Comparison of ENCODE assay signal across 18 mouse cellular contexts in genomic region chr10:46298352-46298751, GRCm38 (mm10).
DNase-seq lines count a peak whose midpoint lies in the region; ATAC-seq lines count a peak whose summit lies in the region.
"Had no signal": no experiment of that assay in that cellular context is flagged by ENCODE, and none has a peak within 500 bp of the region (broad histone marks: within the 10 kb centered on the region; RNA-seq: fewer than 3 reads in every experiment).

No protein-coding gene starts in this region.

- H3K4me3 ChIP-seq in forebrain, embryonic 13.5 days = no peak overlapping the region
- no peak overlapping the region for H3K4me3 ChIP-seq in forebrain, embryonic 12.5 days (replicated peaks)
- no peak overlapping the region for H3K4me3 ChIP-seq in midbrain, embryonic 13.5 days (replicated peaks)
- no peak overlapping the region for H3K4me3 ChIP-seq in midbrain, embryonic 10.5 days
- H3K4me3 ChIP-seq: embryonic facial prominence, embryonic 10.5 days; erythroblast, embryonic 14.5 days; intestine, embryonic 15.5 days; kidney, embryonic 15.5 days; layer of hippocampus, adult 2 months; limb, embryonic 15.5 days had no signal

- ATAC-seq in forebrain, embryonic 13.5 days = peak; percentile 58; the same call in 1 of the 2 replicates
- ATAC-seq in forebrain, embryonic 12.5 days (ENCODE audit: low FRiP score) = no peak
- ATAC-seq in midbrain, embryonic 13.5 days = peak; percentile 43; the same call in 1 of the 2 replicates
- ATAC-seq: intestine, embryonic 15.5 days had no signal

- H3K27me3 ChIP-seq in forebrain, embryonic 13.5 days = no peaks in the 10 kb centered on the region
- H3K27me3 ChIP-seq in forebrain, embryonic 12.5 days = no peaks in the 10 kb centered on the region
- no peaks in the 10 kb centered on the region for H3K27me3 ChIP-seq in midbrain, embryonic 13.5 days
- no peaks in the 10 kb centered on the region for H3K27me3 ChIP-seq in midbrain, embryonic 10.5 days (ENCODE audit: low read depth, poor library complexity, severe bottlenecking)
- H3K27me3 ChIP-seq: CH12.LX; intestine, embryonic 15.5 days; kidney, embryonic 15.5 days; limb, embryonic 15.5 days had no signal

- H3K36me3 ChIP-seq in forebrain, embryonic 13.5 days (ENCODE audit: poor library complexity, severe bottlenecking) = no peaks in the 10 kb centered on the region
- no peaks in the 10 kb centered on the region for H3K36me3 ChIP-seq in forebrain, embryonic 12.5 days (replicated peaks)
- H3K36me3 ChIP-seq in midbrain, embryonic 13.5 days = no peaks in the 10 kb centered on the region
- H3K36me3 ChIP-seq in midbrain, embryonic 10.5 days = no peaks in the 10 kb centered on the region
- H3K36me3 ChIP-seq: embryonic facial prominence, embryonic 10.5 days; intestine, embryonic 15.5 days; kidney, embryonic 15.5 days; limb, embryonic 15.5 days had no signal

- no peaks in the 10 kb centered on the region for H3K9me3 ChIP-seq in forebrain, embryonic 13.5 days (replicated peaks)
- H3K9me3 ChIP-seq in forebrain, embryonic 12.5 days = no peaks in the 10 kb centered on the region
- no peaks in the 10 kb centered on the region for H3K9me3 ChIP-seq in midbrain, embryonic 13.5 days
- H3K9me3 ChIP-seq in midbrain, embryonic 10.5 days (replicated peaks) = no peaks in the 10 kb centered on the region
- H3K9me3 ChIP-seq: embryonic facial prominence, embryonic 10.5 days; intestine, embryonic 15.5 days; kidney, embryonic 15.5 days; limb, embryonic 15.5 days had no signal

- H3K4me1 ChIP-seq in forebrain, embryonic 13.5 days = peaks cover 5% of the 10 kb centered on the region; the same call in 1 of the 2 replicates
- H3K4me1 ChIP-seq in forebrain, embryonic 12.5 days = no peaks in the 10 kb centered on the region
- no peaks in the 10 kb centered on the region for H3K4me1 ChIP-seq in midbrain, embryonic 13.5 days (replicated peaks)
- no peaks in the 10 kb centered on the region for H3K4me1 ChIP-seq in midbrain, embryonic 10.5 days
- H3K4me1 ChIP-seq: embryonic facial prominence, embryonic 10.5 days; intestine, embryonic 15.5 days; kidney, embryonic 15.5 days; limb, embryonic 15.5 days had no signal

- no peak for DNase-seq in midbrain, embryonic 10.5 days (ENCODE audit: low spot score)
- peak; percentile 25 for DNase-seq in MN1 (ENCODE audit: low spot score)
- DNase-seq in brain, adult 2 months (ENCODE audit: low read depth, low spot score) = peak; percentile 60
- DNase-seq in ovary, adult 18-20 months (ENCODE audit: low spot score) = no peak
- no peak for DNase-seq in heart, adult 11 months
- DNase-seq: lung, adult 18-20 months; lung, postnatal 36 days; thymus, postnatal 4 days had no signal

- no peak overlapping the region for H3K27ac ChIP-seq in forebrain, embryonic 13.5 days
- H3K27ac ChIP-seq in forebrain, embryonic 12.5 days = no peak overlapping the region
- no peak overlapping the region for H3K27ac ChIP-seq in midbrain, embryonic 13.5 days
- no peak overlapping the region for H3K27ac ChIP-seq in midbrain, embryonic 10.5 days (replicated peaks)
- H3K27ac ChIP-seq: embryonic facial prominence, embryonic 10.5 days; intestine, embryonic 15.5 days; kidney, embryonic 15.5 days; layer of hippocampus, adult 2 months; limb, embryonic 15.5 days had no signal

- 45% methylated on average over 5 of the region's 5 CpGs for WGBS in forebrain, embryonic 13.5 days
- 67% methylated on average over 5 of the region's 5 CpGs for WGBS in forebrain, embryonic 12.5 days
- WGBS in midbrain, embryonic 13.5 days = 71% methylated on average over 5 of the region's 5 CpGs
- 85% methylated on average over 5 of the region's 5 CpGs for WGBS in midbrain, embryonic 10.5 days

- H3K4me2 ChIP-seq in forebrain, embryonic 13.5 days = no peak overlapping the region
- H3K4me2 ChIP-seq in forebrain, embryonic 12.5 days = no peak overlapping the region
- no peak overlapping the region for H3K4me2 ChIP-seq in midbrain, embryonic 13.5 days (replicated peaks)
- H3K4me2 ChIP-seq: intestine, embryonic 15.5 days; kidney, embryonic 15.5 days; limb, embryonic 15.5 days had no signal

- no peak overlapping the region for H3K9ac ChIP-seq in forebrain, embryonic 13.5 days
- H3K9ac ChIP-seq in forebrain, embryonic 12.5 days = no peak overlapping the region
- no peak overlapping the region for H3K9ac ChIP-seq in midbrain, embryonic 13.5 days (replicated peaks)
- H3K9ac ChIP-seq: intestine, embryonic 15.5 days; kidney, embryonic 15.5 days; limb, embryonic 15.5 days had no signal

Comparison
In these comparisons a context has a peak if more than half of its experiments do, and no peak if none do; other contexts are left out.
1. DNase-seq: peak in MN1 (single experiment) and brain, adult 2 months (single experiment); none in midbrain, embryonic 10.5 days (single experiment), ovary, adult 18-20 months (single experiment) and heart, adult 11 months (single experiment).